Mouse (Mus musculus): ENCODE data around the gene Zfp36. TPM values are rescaled to one million over a fixed set of nuclear protein-coding genes. Genes with fewer than 3 reads are reported as not detected.

The Zfp36 gene
- total RNA-seq, 2 experiments from 2014 or later = 10.1 to 37.0 TPM

- no peak for DNase-seq (ENCODE audit: low spot score)
These were observed 9.0 kb downstream of the Zfp36 start for GRCm38 (mm10) chr7:28370977-28371513.

- DNase-seq (ENCODE audit: low spot score) = no peak
These were observed 10.0 kb downstream of the Zfp36 start for GRCm38 (mm10) chr7:28370051-28370450.

- DNase-seq (ENCODE audit: low spot score) = no peak
These were observed 11.7 kb downstream of the Zfp36 start for GRCm38 (mm10) chr7:28368276-28368920.

GRCm38 (mm10) chr7:28367663-28368275 is 12.3 kb downstream of the Zfp36 start:
- no peak for DNase-seq (ENCODE audit: low spot score)

GRCm38 (mm10) chr7:28362441-28363060 is 17.5 kb downstream of the Zfp36 start:
- no peak for DNase-seq (ENCODE audit: low spot score)

GRCm38 (mm10) chr7:28361647-28362341 is 18.3 kb downstream of the Zfp36 start:
- no peak for DNase-seq (ENCODE audit: low spot score)

GRCm38 (mm10) chr7:28360291-28360690 is 19.8 kb downstream of the Zfp36 start:
- no peak for DNase-seq (ENCODE audit: low spot score)

- no peak for DNase-seq (ENCODE audit: low spot score)
These were observed 20.2 kb downstream of the Zfp36 start for GRCm38 (mm10) chr7:28359854-28360253.

- no peak for DNase-seq (ENCODE audit: low spot score)
These were observed 21.6 kb downstream of the Zfp36 start for GRCm38 (mm10) chr7:28358431-28358830.

- DNase-seq (ENCODE audit: low spot score) = no peak
These were observed 22.1 kb downstream of the Zfp36 start for GRCm38 (mm10) chr7:28357984-28358383.

- peak; percentile 34 for DNase-seq (ENCODE audit: low spot score)
These were observed 23.1 kb downstream of the Zfp36 start for GRCm38 (mm10) chr7:28356981-28357380.

GRCm38 (mm10) chr7:28355221-28355620 is 24.8 kb downstream of the Zfp36 start:
- no peak for DNase-seq (ENCODE audit: low spot score)

GRCm38 (mm10) chr7:28354596-28354995 is 25.5 kb downstream of the Zfp36 start:
- no peak for DNase-seq (ENCODE audit: low spot score)

- no peak for DNase-seq (ENCODE audit: low spot score)
These were observed 25.9 kb downstream of the Zfp36 start for GRCm38 (mm10) chr7:28354113-28354581.

GRCm38 (mm10) chr7:28353267-28353666 is 26.8 kb downstream of the Zfp36 start:
- no peak for DNase-seq (ENCODE audit: low spot score)

GRCm38 (mm10) chr7:28351676-28352191 is 28.3 kb downstream of the Zfp36 start:
- no peak for DNase-seq (ENCODE audit: low spot score)

GRCm38 (mm10) chr7:28350155-28350883 is 29.7 kb downstream of the Zfp36 start, which contains the start of gene Rps16:
Gene Rps16, plus strand, starts transcription at chr7:28350652.
- DNase-seq (ENCODE audit: low spot score) = peak; percentile 99

- no peak for DNase-seq (ENCODE audit: low spot score)
These were observed 31.5 kb downstream of the Zfp36 start for GRCm38 (mm10) chr7:28348601-28349000.

- peak; percentile 46 for DNase-seq (ENCODE audit: low spot score)
These were observed 32.3 kb downstream of the Zfp36 start for GRCm38 (mm10) chr7:28347746-28348145.

GRCm38 (mm10) chr7:28344637-28345036 is 35.4 kb downstream of the Zfp36 start:
- peak; percentile 50 for DNase-seq (ENCODE audit: low spot score)

- DNase-seq (ENCODE audit: low spot score) = no peak
These were observed 38.7 kb downstream of the Zfp36 start for GRCm38 (mm10) chr7:28341381-28341780.
